Mouse (Mus musculus) stomach, embryonic 16.5 days (tissue): Measurements from ENCODE around the gene Myef2. TPM values are rescaled to one million over a fixed set of nuclear protein-coding genes. Genes with fewer than 3 reads are reported as not detected.

Experiments used
- polyA plus RNA-seq: library from polyadenylated mRNA; unstranded; fragments of >200 nt; fragmentation: Nextera tagmentation; extraction: Ambion mirVana; gene quantifications from 2 replicates; pipeline ENCODE4 v1.2.1, GENCODE M21; 2015

Myef2 gene
- polyA plus RNA-seq, 1 experiment from 2014 or later: 66.0 TPM

Other genes with a start within 250 kb of the Myef2 start
- gene Slc24a5, start 55.5 kb downstream of the Myef2 start, polyA plus RNA-seq: 1.9 and 2.1 TPM in 2 replicates
- gene Ctxn2, start 13.0 kb upstream of the Myef2 start, polyA plus RNA-seq: not detected in 2 replicates
- not detected in 2 replicates for gene Slc12a1, start 28.8 kb upstream of the Myef2 start, polyA plus RNA-seq
- gene Dut, start 123.5 kb upstream of the Myef2 start, polyA plus RNA-seq: 90.3 and 97.6 TPM in 2 replicates